Mouse (Mus musculus) cerebellum, adult 2 months (tissue): ENCODE results near the gene Nckap5.

Experiments
- CTCF ChIP-seq: fragments of 200-500 bp; IDR thresholded peaks from 2 replicates; pipeline ENCODE4 v1.5.1; 2011; ENCODE audit warnings: low read depth, mild to moderate bottlenecking, control low read depth, low read length, moderate library complexity, borderline replicate concordance; ENCODE audit not compliant: insufficient read depth
- POLR2A ChIP-seq: fragments of 200-500 bp; IDR thresholded peaks from 2 replicates; pipeline ENCODE4 v1.6.1; 2011; ENCODE audit warnings: low read length, control low read depth, borderline replicate concordance; ENCODE audit not compliant: insufficient read depth

GRCm38 (mm10) chr1:126658731-126659130, 171.9 kb downstream of the Nckap5 start:
- TF ChIP-seq CTCF (no peak), POLR2A (no peak)
